Mouse (Mus musculus) kidney, adult 9 months (tissue): ENCODE measurements around the gene Mmp23.
"Not testable (repeated sequence)": the region's sequence is repeated elsewhere in the genome, so short reads cannot be mapped to it uniquely, and the experiment has no call there.

Source experiments
- DNase-seq: peaks from one replicate; pipeline ENCODE4 v3.0.0; 2022

The Mmp23 gene

DNA sequence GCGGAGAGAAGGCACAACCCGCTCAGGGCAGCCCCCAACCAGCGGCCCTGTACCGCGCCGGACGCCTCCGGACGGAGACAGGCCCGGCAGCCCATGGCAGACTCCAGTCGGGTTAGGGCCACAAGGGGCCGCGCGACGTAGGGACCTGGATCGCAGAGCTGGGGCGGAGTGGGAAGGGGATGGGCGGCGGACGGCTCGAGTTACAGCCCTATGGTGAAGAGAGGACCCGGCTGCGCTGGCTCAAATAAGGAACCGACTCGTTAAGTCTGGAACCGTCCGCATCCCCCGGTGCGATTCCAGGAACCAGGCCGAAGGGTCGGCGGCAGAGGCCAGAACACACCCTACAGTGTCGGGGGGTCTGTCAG, at the start of gene Mmp23:
Mmp23 (minus strand) TSS at position 299 of the 365 bp plus-strand sequence.
- DNase-seq, result no peak

DNA sequence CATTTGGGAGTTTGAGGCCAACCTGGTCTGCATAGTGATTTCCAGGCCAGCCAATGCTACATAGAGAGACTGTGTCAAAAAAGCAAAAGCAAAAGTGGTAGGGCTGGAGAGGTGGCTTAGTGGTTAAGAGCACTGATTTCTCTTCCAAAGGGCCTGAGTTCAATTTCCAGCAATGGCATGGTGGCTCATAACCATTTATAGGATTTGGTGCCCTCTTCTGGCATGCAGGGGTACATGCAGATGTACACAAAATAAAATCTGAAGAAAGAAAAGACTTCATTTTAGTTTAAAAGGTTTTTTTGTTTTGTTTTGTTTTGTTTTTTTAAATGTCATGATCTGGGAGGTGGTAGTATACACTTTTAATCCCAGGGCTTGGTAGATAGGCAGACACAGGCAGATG, 47.2 kb upstream of the Mmp23 start:
- DNase-seq, result no peak

DNA sequence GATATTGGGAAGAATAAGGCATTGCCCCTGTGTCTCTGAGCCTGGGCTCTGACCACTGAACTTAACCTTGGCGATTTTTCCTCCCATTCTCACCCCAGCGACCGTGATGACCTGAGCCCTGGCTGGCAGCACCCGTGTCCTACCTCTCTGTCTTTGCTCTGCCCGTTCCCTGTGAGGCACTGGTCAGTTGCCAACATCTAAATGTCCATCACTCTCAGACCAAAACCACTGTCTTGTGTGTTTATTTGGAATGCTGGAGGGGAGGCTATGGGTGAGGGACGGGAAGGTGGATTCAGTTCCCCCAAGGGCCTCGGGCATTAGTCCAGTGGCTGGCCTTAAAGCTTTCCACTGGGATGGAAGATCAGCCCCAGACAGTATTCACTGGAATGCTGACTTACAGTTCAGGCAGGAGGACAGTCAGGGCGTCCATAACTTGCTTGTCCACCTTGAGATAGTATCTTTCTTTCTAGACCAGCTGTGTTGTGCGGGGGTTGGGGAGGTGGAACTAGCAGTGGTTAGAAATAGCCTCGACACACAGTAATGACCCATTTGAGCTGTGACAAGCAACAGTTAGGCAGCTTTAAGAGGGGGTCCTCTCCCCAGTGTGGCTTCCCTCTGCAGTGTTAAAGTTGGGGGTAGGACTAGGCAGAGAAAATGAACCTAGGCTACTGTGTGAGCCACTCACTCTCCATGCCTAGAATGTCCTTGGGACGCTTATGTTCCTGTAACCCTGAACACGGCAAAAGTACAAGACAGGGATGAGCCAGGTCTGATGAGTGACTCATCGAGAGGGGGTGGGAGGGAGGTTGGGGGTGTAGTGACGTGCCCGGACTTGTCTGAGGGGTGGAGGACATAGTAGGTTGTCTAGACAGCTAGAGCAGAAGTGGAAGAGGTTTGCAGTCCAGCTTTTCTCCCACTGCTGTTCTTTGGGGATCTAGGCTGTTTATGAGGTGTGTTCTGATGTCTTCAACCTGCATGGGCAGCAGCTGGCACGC, 43.4 kb upstream of the Mmp23 start:
- no peak for DNase-seq

- no peak for DNase-seq
Measured at GRCm38 (mm10) chr4:155695531-155696062, 42.4 kb upstream of the Mmp23 start.

DNA sequence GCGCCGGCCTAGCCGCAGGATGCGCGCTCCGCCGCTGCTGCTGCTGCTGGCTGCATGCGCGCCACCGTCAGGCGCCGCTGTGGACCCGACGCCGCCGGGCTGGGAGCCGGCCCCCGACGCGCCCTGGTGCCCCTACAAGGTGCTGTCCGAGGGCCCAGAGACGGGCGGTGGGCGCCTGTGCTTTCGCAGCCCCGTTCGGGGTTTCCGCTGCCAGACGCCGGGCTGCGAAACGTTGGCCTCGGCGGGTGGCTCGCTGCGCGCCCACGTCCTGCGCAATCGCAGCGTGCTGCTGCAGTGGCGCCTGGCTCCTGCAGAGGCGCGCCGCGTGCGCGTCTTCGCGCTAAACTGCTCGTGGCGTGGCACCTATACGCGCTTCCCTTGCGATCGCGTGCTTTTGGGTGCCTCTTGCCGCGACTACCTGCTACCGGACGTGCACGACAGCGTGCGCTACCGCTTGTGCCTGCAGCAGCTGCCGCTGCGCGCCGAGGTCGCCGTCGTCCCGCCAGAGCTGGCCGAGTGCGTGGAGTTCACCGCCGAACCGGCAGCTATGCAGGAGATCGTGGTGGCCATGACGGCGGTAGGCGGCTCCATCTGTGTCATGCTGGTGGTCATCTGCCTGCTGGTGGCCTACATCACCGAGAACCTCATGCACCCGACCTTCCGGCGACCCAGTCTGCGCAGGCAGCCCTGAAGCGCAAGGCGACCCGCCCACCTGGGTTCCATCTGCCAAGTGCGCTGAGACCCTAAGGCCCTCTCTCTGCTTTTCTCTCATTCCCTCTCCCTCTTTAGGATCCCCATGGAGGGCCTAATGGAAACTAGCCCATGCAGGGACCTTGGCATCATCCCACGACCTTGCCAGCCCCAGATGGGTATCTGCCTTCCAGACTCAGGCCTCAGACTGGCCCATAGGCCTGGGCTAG, 41.6 kb upstream of the Mmp23 start:
- DNase-seq, result peak; percentile 33

- DNase-seq, result peak; percentile 36
Measured at GRCm38 (mm10) chr4:155694111-155694481, 40.9 kb upstream of the Mmp23 start, which contains the start of gene Fndc10. Gene Fndc10 (plus strand): TSS chr4:155694342.

GRCm38 (mm10) chr4:155692421-155692820, 39.2 kb upstream of the Mmp23 start:
- DNase-seq, result no peak

DNA sequence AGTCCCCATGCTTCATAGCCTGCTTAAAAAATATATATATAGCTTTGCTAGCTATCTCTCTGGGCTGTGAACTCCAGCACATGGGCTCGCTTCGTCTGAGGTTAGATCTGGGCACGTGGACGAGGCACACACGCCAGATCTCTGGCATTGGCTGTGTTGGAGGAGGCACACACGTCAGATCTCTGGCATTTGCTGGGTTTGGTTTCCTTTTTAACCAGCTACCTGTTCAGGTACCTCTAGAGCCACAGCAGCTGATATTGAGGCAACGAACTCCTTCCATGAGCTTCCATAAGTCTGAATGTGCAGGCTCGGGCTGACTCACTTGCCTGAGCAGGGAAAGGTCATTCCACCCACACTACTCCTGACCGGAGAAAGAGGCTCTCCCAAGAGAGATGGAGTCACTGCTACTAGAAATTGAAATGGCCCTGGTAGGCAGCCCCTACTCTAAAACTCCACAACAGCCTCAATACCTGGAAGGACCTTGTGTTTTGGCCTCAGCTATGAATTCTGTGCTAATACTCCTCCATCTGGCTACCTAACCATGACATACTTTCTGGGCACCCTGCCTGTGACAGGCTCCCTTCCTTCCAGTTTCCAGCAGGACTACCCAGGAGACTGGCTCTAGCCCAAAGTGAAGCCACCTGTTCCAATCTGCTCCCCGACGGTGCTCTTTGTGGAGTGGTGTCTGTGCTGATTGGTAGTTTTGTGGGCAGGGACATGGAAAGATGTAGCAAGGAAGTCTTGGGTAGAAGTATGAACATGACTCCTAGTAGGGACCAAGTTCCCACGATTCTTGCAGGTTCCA, 37.6 kb upstream of the Mmp23 start:
- no peak for DNase-seq

GRCm38 (mm10) chr4:155687764-155688163, 34.6 kb upstream of the Mmp23 start:
- not testable (repeated sequence) for DNase-seq

DNA sequence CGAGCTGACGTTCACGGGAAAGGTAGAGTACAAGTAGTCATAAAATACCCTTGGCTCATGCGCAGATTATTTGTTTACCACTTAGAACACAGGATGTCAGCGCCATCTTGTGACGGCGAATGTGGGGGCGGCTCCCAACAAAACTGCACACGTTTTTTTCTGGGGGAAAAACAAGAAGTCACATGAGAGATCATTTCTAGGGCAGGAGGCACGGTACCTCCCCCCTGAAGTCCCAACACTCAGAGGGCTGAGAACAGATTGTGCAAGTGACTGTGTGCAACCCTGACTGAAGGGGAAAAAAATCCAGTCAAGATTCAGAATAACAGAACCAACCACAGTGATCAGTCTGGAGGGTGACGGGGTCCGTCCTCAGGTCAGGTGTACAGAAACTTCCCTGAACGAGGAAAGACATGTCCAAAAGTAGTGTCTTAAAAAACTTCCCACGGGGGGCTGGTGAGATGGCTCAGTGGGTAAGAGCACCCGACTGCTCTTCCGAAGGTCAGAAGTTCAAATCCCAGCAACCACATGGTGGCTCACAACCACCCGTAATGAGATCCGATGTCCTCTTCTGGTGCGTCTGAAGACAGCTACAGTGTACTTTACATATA, 30.6 kb upstream of the Mmp23 start:
- not testable (repeated sequence) for DNase-seq

- peak; percentile 56 for DNase-seq
Measured at GRCm38 (mm10) chr4:155675991-155676390, 22.8 kb upstream of the Mmp23 start.

- DNase-seq, result no peak
Measured at GRCm38 (mm10) chr4:155672082-155672481, 18.9 kb upstream of the Mmp23 start.

DNA sequence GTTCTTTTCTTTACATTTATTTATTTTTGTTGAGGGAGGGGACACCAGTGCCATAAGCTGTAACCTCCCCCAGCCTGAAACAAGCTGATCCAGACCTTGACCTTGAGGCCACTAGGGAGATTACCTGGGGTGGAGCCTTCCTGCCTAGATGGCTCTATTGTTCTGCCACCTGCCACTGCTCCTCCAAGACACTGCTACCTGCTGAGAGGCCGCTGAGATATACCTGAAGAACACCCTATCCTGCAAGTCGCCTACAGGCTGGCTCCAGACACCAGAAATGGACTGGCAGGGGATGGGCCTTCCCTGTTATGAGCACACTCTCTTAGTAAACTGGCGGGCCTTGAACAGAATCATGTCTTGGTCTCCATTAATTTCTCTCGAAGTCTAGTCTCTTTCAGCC, 17.1 kb upstream of the Mmp23 start:
- DNase-seq, result not testable (repeated sequence)

GRCm38 (mm10) chr4:155669598-155670075, 16.5 kb upstream of the Mmp23 start:
- DNase-seq, result no peak

- peak; percentile 99 for DNase-seq
Measured at GRCm38 (mm10) chr4:155668689-155669597, 15.8 kb upstream of the Mmp23 start, which contains the start of gene Mib2. Gene Mib2 (minus strand): TSS chr4:155669198.

GRCm38 (mm10) chr4:155666903-155667302, 13.7 kb upstream of the Mmp23 start:
- no peak for DNase-seq

GRCm38 (mm10) chr4:155660641-155661040, 7.5 kb upstream of the Mmp23 start:
- DNase-seq, result no peak

GRCm38 (mm10) chr4:155658961-155659360, 5.8 kb upstream of the Mmp23 start:
- DNase-seq, result no peak

- no peak for DNase-seq
Measured at GRCm38 (mm10) chr4:155656214-155656751, 3.1 kb upstream of the Mmp23 start.
